Mouse (Mus musculus) kidney, embryonic 14.5 days (tissue): Measurements from ENCODE around the gene Erc1. TPM values are rescaled to one million over a fixed set of nuclear protein-coding genes. Genes with fewer than 3 reads are reported as not detected.

Experiments used
- ATAC-seq: fragments of 200-750 bp; cut with Nextera tagmentation; 2 replicates; pipeline ENCODE4 v1.8.0; 2017; ENCODE audit warnings: moderate number of reproducible peaks, mild to moderate bottlenecking, moderate TSS enrichment, moderate library complexity; ENCODE audit not compliant: low FRiP score, low TSS enrichment
- H3K27ac ChIP-seq: fragments of 300-500 bp; sonication (generic); 2 replicates; pipeline ENCODE4 v1.5.1; 2014; ENCODE audit warnings: low read depth, mild to moderate bottlenecking, low read length, moderate library complexity, mixed read lengths
- H3K27me3 ChIP-seq: fragments of 300-500 bp; sonication (generic); 2 replicates; pipeline ENCODE4 v1.6.1; 2014; ENCODE audit warnings: mild to moderate bottlenecking, low read length; ENCODE audit not compliant: control insufficient read depth, insufficient read depth
- H3K36me3 ChIP-seq: fragments of 300-500 bp; sonication (generic); 2 replicates; pipeline ENCODE4 v1.6.1; 2014; ENCODE audit warnings: low read length, mixed read lengths; ENCODE audit not compliant: control insufficient read depth, insufficient read depth
- H3K4me1 ChIP-seq: fragments of 300-500 bp; sonication (generic); 2 replicates; pipeline ENCODE4 v1.6.1; 2014; ENCODE audit warnings: low read length, mixed read lengths; ENCODE audit not compliant: control insufficient read depth, insufficient read depth
- H3K4me2 ChIP-seq: fragments of 300-500 bp; sonication (generic); replicated peaks from 2 replicates; pipeline ENCODE4 v1.6.1; 2014; ENCODE audit warnings: low read depth, mild to moderate bottlenecking, low read length
- H3K4me3 ChIP-seq: fragments of 300-500 bp; sonication (generic); 2 replicates; pipeline ENCODE4 v1.5.1; 2014; ENCODE audit warnings: mild to moderate bottlenecking, low read length
- H3K9ac ChIP-seq: fragments of 300-500 bp; sonication (generic); 2 replicates; pipeline ENCODE4 v1.6.1; 2014; ENCODE audit warnings: low read depth, mild to moderate bottlenecking, low read length, moderate library complexity
- H3K9me3 ChIP-seq: fragments of 300-500 bp; sonication (generic); 2 replicates; pipeline ENCODE4 v1.6.1; 2016; ENCODE audit warnings: low read length; ENCODE audit not compliant: control insufficient read depth
- WGBS: fragments of 180-500 bp; shearing (Covaris S2); extraction: QIAGEN DNeasy Blood & Tissue Kit; methylation state at CpG from one replicate; pipeline ENCODE4 v1.1.7; 2014; 5-methylcytosine and 5-hydroxymethylcytosine counted together
- polyA plus RNA-seq: library from polyadenylated mRNA; unstranded; fragments of >200 nt; fragmentation: Nextera tagmentation; extraction: Ambion mirVana; gene quantifications from 2 replicates; pipeline ENCODE4 v1.2.1, GENCODE M21; 2014

Gene Erc1
- polyA plus RNA-seq, 1 experiment from 2014 or later: 30.0 TPM

DNA sequence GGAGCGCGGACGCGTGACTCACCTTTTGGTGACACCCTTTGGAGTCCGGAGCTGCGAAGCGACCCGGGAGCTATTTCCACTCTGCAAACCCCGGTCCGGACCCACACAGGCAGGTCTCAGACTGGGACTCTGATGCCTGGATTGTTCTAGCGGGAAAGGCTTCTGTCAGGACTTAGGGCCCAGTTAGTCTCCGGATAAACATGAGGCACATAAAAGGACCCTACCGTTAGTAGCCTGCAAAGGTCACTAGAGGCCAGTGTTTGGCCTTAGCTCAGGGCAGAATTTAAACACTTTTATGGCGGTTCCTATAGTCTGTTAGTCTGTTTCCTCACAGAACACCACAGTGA, 303.5 kb downstream of the Erc1 start:
- no peaks in the 10 kb centered on the region for H3K36me3 ChIP-seq
- ATAC-seq: peak; percentile 41; the same call in 1 of the 2 replicates

GRCm38 (mm10) chr6:119543803-119544517, 304.0 kb downstream of the Erc1 start, which contains the start of gene Wnt5b:
Gene Wnt5b (minus strand): TSS chr6:119544347.
- under 1% methylated on average over 93 of the region's 120 CpGs for WGBS
- Histone ChIP-seq H3K4me1 (no peaks in the 10 kb centered on the region), H3K4me2 (peak within 1 kb of the TSS; percentile 98), H3K27ac (no peak within 1 kb of the TSS), H3K36me3 (no peaks in the 10 kb centered on the region), H3K4me3 (peak within 1 kb of the TSS; percentile 75), H3K27me3 (peaks cover 14% of the 10 kb centered on the region; the same call in 1 of the 2 replicates), H3K9me3 (no peaks in the 10 kb centered on the region), H3K9ac (peak within 1 kb of the TSS; percentile 81)
- peak; percentile 70 for ATAC-seq

More for the DNA sequence above, 303.5 kb downstream of the Erc1 start:
- peak overlapping the region; percentile 98 for H3K4me2 ChIP-seq
- peaks cover 14% of the 10 kb centered on the region; the same call in 1 of the 2 replicates for H3K27me3 ChIP-seq
- under 1% methylated on average over 14 of the region's 14 CpGs for WGBS
- H3K4me3 ChIP-seq: peak overlapping the region; percentile 75
- no peaks in the 10 kb centered on the region for H3K4me1 ChIP-seq
- H3K9ac ChIP-seq: peak overlapping the region; percentile 81
- no peaks in the 10 kb centered on the region for H3K9me3 ChIP-seq
- H3K27ac ChIP-seq: no peak overlapping the region

DNA sequence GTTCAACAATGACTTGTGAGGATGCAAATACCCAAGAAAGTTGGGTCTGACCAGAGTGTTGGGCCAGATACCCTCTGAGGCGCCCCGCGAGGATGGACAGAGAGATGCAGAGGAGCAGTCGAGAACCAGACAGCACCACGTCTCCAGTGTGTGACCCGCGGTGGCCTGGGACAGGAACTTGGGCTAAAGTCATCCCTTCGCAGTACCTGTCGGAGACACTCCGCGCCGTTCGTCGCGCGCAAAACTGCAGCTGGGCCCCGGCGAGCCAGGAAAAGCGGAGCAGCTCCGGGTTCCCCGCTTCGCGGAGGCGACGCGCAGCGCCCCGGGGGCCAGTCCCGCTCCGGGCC, 304.5 kb downstream of the Erc1 start:
- Histone ChIP-seq H3K9me3 (no peaks in the 10 kb centered on the region), H3K27me3 (peaks cover 14% of the 10 kb centered on the region; the same call in 1 of the 2 replicates), H3K4me1 (no peaks in the 10 kb centered on the region), H3K9ac (peak overlapping the region; percentile 81), H3K4me2 (peak overlapping the region; percentile 98), H3K27ac (no peak overlapping the region), H3K36me3 (no peaks in the 10 kb centered on the region), H3K4me3 (peak overlapping the region; percentile 75)
- peak; percentile 41; the same call in 1 of the 2 replicates for ATAC-seq
- WGBS: 2% methylated on average over 28 of the region's 30 CpGs

GRCm38 (mm10) chr6:119535867-119536266, 312.1 kb downstream of the Erc1 start:
- WGBS: 64% methylated on average over 12 of the region's 12 CpGs
- Histone ChIP-seq H3K4me3 (no peak overlapping the region), H3K9ac (no peak overlapping the region), H3K36me3 (no peaks in the 10 kb centered on the region), H3K9me3 (no peaks in the 10 kb centered on the region), H3K4me1 (0 out of 2 replicates have a peak, but pooled peaks cover 9% of the 10 kb centered on the region), H3K27ac (no peak overlapping the region), H3K4me2 (no peak overlapping the region), H3K27me3 (no peaks in the 10 kb centered on the region)
- 0 out of 2 replicates have a peak, but pooled peaks have one; percentile 36 for ATAC-seq

DNA sequence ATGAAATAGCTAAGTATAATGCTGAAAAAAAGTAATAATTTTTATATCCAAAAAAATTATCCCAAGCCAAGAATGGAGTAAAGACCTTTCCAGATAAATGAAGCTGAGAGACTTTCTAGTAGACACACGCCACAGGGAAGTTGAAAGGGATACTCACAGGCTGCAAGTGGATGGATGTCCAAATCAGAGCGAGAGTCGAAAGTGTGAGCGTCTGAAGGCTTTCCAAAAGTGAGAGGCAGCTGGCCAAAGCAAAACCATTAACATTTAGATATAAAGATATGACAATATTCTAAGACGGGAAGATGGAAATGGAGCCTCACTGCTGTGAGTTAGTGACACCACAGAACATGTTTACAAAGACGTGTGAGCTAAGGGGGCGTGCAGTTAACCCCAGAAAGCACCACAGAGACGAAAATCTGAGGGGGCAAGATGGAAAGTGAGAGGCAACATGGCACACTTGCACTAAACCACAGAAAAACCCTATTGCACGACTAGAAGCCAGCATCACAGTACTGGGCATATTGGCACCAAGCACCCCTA, 314.7 kb downstream of the Erc1 start:
- no peak overlapping the region for H3K4me2 ChIP-seq
- H3K27ac ChIP-seq: no peak overlapping the region
- H3K27me3 ChIP-seq: no peaks in the 10 kb centered on the region
- no peaks in the 10 kb centered on the region for H3K36me3 ChIP-seq
- no peak for ATAC-seq
- no peak overlapping the region for H3K9ac ChIP-seq
- WGBS: 75% methylated on average over 9 of the region's 9 CpGs
- H3K4me1 ChIP-seq: 0 out of 2 replicates have a peak, but pooled peaks cover 9% of the 10 kb centered on the region
- no peak overlapping the region for H3K4me3 ChIP-seq
- H3K9me3 ChIP-seq: no peaks in the 10 kb centered on the region

DNA sequence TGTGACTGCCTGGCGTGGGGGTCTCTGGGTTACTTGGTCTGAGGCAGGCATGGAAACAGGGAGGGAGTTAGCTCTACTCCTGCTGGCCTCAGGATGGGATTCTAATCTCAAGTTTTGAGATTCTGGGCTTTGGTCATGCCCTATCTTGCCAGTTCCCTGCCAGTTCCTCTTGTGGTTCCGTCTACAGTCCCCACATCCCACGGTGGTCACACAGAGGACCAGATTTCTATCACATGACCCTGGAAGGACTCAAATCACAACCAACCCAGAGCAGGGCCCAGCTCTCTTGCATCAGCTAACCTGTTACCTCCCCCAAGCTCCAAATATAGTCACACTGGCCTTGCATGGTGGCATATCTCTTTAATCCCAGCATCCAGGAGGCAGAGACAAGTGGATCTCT, 318.3 kb downstream of the Erc1 start:
- ATAC-seq: no peak
- WGBS: 74% methylated on average over 3 of the region's 3 CpGs

GRCm38 (mm10) chr6:119526498-119526897, 321.5 kb downstream of the Erc1 start:
- Histone ChIP-seq H3K4me3 (no peak overlapping the region), H3K9me3 (no peaks in the 10 kb centered on the region), H3K4me2 (no peak overlapping the region), H3K27me3 (no peaks in the 10 kb centered on the region), H3K4me1 (peaks cover 5% of the 10 kb centered on the region; the same call in 1 of the 2 replicates), H3K9ac (no peak overlapping the region), H3K27ac (no peak overlapping the region), H3K36me3 (no peaks in the 10 kb centered on the region)
- 63% methylated on average over 5 of the region's 5 CpGs for WGBS
- ATAC-seq: 0 out of 2 replicates have a peak, but pooled peaks have one; percentile 22

More for the DNA sequence above, 318.3 kb downstream of the Erc1 start:
- Histone ChIP-seq H3K4me3 (no peak overlapping the region), H3K4me2 (no peak overlapping the region), H3K9me3 (no peaks in the 10 kb centered on the region), H3K9ac (no peak overlapping the region), H3K27me3 (no peaks in the 10 kb centered on the region), H3K4me1 (peaks cover 5% of the 10 kb centered on the region; the same call in 1 of the 2 replicates), H3K36me3 (no peaks in the 10 kb centered on the region), H3K27ac (no peak overlapping the region)

GRCm38 (mm10) chr6:119521931-119522391, 326.0 kb downstream of the Erc1 start:
- Histone ChIP-seq H3K4me2 (no peak overlapping the region), H3K36me3 (no peaks in the 10 kb centered on the region), H3K4me3 (no peak overlapping the region), H3K27me3 (no peaks in the 10 kb centered on the region), H3K9ac (no peak overlapping the region), H3K9me3 (no peaks in the 10 kb centered on the region), H3K27ac (no peak overlapping the region), H3K4me1 (peaks cover 5% of the 10 kb centered on the region; the same call in 1 of the 2 replicates)
- 45% methylated on average over 3 of the region's 3 CpGs for WGBS
- ATAC-seq: no peak

GRCm38 (mm10) chr6:119521482-119521900, 326.5 kb downstream of the Erc1 start:
- no peaks in the 10 kb centered on the region for H3K9me3 ChIP-seq
- no peak overlapping the region for H3K4me2 ChIP-seq
- WGBS: 83% methylated on average over 3 of the region's 3 CpGs
- no peak for ATAC-seq
- no peak overlapping the region for H3K9ac ChIP-seq
- no peaks in the 10 kb centered on the region for H3K27me3 ChIP-seq
- no peak overlapping the region for H3K4me3 ChIP-seq
- H3K27ac ChIP-seq: no peak overlapping the region
- peaks cover 4% of the 10 kb centered on the region; the same call in 1 of the 2 replicates for H3K4me1 ChIP-seq
- H3K36me3 ChIP-seq: no peaks in the 10 kb centered on the region
